Mouse (Mus musculus) hindbrain, embryonic 10.5 days (tissue): ENCODE data around the gene Fam172a. TPM values are rescaled to one million over a fixed set of nuclear protein-coding genes. Genes with fewer than 3 reads are reported as not detected.

ENCODE experiments used
- DNase-seq: peaks from one replicate; pipeline ENCODE4 v3.0.0-alpha.2; 2017; ENCODE audit warnings: low spot score
- H3K27ac ChIP-seq: fragments of 300-500 bp; sonication (generic); 2 replicates; pipeline ENCODE4 v1.5.1; 2016; ENCODE audit warnings: mild to moderate bottlenecking, moderate library complexity
- H3K27me3 ChIP-seq: fragments of 300-500 bp; sonication (generic); 2 replicates; pipeline ENCODE4 v1.6.1; 2016; ENCODE audit warnings: mild to moderate bottlenecking; ENCODE audit not compliant: poor library complexity, insufficient read depth, severe bottlenecking
- H3K36me3 ChIP-seq: fragments of 300-500 bp; sonication (generic); 2 replicates; pipeline ENCODE4 v1.6.1; 2016; ENCODE audit warnings: mild to moderate bottlenecking, moderate library complexity
- H3K4me1 ChIP-seq: fragments of 300-500 bp; sonication (generic); replicated peaks from 2 replicates; pipeline ENCODE4 v1.6.1; 2016; ENCODE audit warnings: mild to moderate bottlenecking
- H3K4me3 ChIP-seq: fragments of 300-500 bp; sonication (generic); 2 replicates; pipeline ENCODE4 v1.5.1; 2016; ENCODE audit warnings: mild to moderate bottlenecking, moderate library complexity
- H3K9me3 ChIP-seq: fragments of 300-500 bp; sonication (generic); 2 replicates; pipeline ENCODE4 v1.6.1; 2016; ENCODE audit warnings: mild to moderate bottlenecking, moderate library complexity
- WGBS: fragments of 180-500 bp; shearing (Covaris S2); methylation state at CpG from one replicate; pipeline ENCODE4 v1.1.7; 2016; 5-methylcytosine and 5-hydroxymethylcytosine counted together
- polyA plus RNA-seq: library from polyadenylated mRNA; unstranded; fragments of >200 nt; fragmentation: Nextera tagmentation; extraction: Ambion mirVana; gene quantifications from 2 replicates; pipeline ENCODE4 v1.2.1, GENCODE M21; 2016

The Fam172a gene
- polyA plus RNA-seq, 1 experiment from 2014 or later = 27.0 TPM

DNA sequence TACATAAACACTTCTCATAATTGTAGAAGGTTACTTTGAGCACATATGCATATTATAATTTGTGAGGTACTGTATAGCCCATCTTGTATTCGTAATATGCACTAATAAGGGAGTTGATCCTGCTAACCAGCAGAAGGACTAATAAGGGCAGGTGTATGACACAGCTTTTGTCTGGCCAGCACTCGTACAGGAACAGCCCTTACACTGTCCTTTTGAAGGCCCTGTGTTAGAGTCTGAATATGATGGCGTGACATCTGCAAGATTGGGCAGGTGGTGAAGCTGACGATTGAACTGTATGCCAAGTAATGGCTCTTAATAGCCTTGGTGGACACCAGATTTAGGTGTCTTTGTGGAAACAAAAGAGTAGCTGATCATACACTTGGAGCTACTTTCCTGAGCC, 176.3 kb downstream of the Fam172a start:
- H3K36me3 ChIP-seq = no peaks in the 10 kb centered on the region
- H3K27ac ChIP-seq = no peak overlapping the region
- 79% methylated on average over 4 of the region's 4 CpGs for WGBS
- peaks cover 6% of the 10 kb centered on the region; the same call in 1 of the 2 replicates for H3K4me1 ChIP-seq
- no peaks in the 10 kb centered on the region for H3K9me3 ChIP-seq
- no peak overlapping the region for H3K4me3 ChIP-seq
- H3K27me3 ChIP-seq = no peaks in the 10 kb centered on the region
- no peak for DNase-seq

DNA sequence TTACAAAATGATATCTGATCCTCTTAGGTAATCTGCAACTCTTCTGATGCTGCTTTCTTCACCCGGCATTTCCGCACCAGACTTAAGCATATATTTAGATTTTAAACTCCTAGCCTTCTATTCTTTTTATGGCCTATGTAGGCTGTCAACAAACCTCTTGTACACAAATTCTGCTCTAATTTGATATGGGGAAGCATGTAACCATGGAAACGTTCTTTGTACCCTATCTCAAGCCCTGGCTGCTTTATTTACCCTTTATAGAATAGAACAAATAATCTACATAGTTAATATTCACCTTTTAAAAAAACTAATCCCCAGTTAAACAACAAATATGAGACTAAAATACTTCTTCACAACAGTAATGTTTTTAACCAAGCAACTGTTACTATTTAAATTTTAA, 176.7 kb downstream of the Fam172a start:
- Histone ChIP-seq H3K9me3 (no peaks in the 10 kb centered on the region), H3K27me3 (no peaks in the 10 kb centered on the region), H3K36me3 (no peaks in the 10 kb centered on the region), H3K4me3 (no peak overlapping the region), H3K27ac (no peak overlapping the region), H3K4me1 (peaks cover 6% of the 10 kb centered on the region; the same call in 1 of the 2 replicates)
- WGBS = 86% methylated on average over 3 of the region's 3 CpGs
- no peak for DNase-seq

DNA sequence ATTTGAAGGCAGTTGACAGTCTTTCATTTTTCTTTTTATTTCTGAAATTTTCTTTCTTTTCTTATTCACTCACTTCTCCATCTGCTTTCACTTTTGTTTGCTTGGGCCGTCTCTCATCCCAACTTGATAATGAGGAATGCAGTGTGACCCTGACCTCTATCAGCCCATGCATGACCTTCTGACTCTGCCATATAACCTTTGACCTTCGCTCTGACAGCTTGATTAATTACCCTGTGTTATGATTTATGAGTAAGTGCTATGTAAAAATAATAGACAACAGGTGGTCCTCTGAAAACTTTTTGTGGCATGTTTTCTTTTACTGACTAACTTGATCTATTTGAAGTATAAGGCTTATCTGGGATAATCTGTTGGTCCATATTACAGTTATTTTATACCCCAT, 195.8 kb downstream of the Fam172a start:
- H3K4me3 ChIP-seq = no peak overlapping the region
- peak; percentile 62 for DNase-seq
- no peaks in the 10 kb centered on the region for H3K36me3 ChIP-seq
- H3K27me3 ChIP-seq = no peaks in the 10 kb centered on the region
- 20% methylated on average over 2 of the region's 2 CpGs for WGBS
- H3K4me1 ChIP-seq = peaks cover 87% of the 10 kb centered on the region
- H3K27ac ChIP-seq = peak overlapping the region; percentile 67; the same call in 1 of the 2 replicates
- no peaks in the 10 kb centered on the region for H3K9me3 ChIP-seq

DNA sequence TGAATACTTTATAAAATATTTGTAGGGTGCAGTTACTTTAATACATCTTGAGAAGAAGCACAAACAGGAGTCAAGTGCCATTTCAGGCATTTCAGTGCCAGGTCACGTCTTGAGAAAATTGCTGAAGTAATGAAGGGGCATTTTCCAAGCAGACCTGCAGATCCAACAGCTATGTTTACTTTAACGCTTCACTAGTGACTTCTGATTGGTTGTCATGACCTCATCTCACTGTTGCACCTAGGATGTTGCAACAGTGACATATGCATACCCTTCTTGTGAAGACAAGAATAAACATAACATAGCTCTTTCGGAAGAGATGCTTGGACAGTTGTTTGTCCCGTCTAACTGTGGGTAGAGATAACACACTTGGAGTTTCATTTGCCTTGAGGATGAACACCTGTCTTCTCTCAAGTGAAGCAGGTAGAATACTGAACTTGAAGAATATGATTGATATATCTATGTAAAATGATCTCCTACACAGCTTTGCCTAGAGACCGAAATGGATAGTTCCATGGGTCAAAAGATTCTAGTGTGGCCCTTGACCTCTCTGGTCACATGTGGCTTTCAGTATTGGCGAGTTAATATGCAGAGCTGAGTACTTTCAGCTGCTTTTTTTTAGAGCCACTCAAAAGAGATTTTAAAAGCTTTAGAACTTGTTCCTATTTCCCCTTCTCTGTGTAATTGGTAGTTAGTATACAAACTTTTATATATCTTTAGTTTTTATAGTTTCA, 196.4 kb downstream of the Fam172a start:
- Histone ChIP-seq H3K9me3 (no peaks in the 10 kb centered on the region), H3K36me3 (no peaks in the 10 kb centered on the region), H3K27ac (peak overlapping the region; percentile 70), H3K4me1 (peaks cover 85% of the 10 kb centered on the region), H3K4me3 (no peak overlapping the region), H3K27me3 (peaks cover 3% of the 10 kb centered on the region)
- WGBS = 24% methylated on average over 6 of the region's 6 CpGs
- DNase-seq = peak; percentile 30

DNA sequence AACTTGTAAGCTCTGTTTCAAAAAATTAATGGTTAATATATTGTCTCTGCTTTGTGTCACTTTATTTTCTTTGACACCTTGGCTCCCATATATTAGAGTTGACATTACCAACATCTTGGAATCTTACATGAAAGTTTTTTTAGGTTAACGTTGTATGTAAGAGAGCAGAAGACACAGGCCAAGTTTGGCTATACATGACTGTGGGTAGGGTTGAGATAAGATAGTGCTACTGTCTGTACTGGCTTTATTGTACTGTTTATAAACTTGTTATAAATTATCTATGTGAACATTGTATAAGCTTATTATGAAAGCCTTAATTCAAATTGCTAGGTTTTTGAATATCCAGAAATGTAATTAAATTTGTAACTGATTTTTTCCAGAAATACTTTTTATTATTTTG, 197.9 kb downstream of the Fam172a start:
- Histone ChIP-seq H3K4me3 (no peak overlapping the region), H3K4me1 (peaks cover 71% of the 10 kb centered on the region), H3K9me3 (no peaks in the 10 kb centered on the region), H3K36me3 (no peaks in the 10 kb centered on the region), H3K27ac (no peak overlapping the region), H3K27me3 (peaks cover 4% of the 10 kb centered on the region)
- 62% methylated on average over 1 of the region's 1 CpGs for WGBS
- DNase-seq = no peak

DNA sequence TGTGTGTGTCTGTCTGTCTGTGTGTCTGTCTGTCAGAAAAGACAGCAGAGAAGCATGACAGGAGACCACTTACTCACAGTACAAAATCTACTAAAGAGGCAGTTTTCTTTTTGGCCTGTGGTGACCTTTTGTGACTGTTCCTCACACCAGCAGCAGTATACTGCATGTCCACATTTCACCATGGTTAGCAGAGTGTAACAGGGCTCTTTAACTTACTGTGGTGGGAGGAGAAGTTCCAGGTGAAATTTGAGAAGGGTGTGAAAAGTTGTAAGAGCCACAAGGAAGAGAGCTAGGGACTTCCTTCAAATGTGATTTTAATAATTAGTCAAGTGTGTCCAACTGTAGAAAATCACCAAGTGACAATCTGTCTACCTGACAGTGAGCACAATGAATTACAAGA, 199.0 kb downstream of the Fam172a start:
- Histone ChIP-seq H3K4me3 (no peak overlapping the region), H3K27ac (peak overlapping the region; percentile 69), H3K36me3 (no peaks in the 10 kb centered on the region), H3K27me3 (peaks cover 4% of the 10 kb centered on the region), H3K9me3 (no peaks in the 10 kb centered on the region), H3K4me1 (peaks cover 60% of the 10 kb centered on the region)
- DNase-seq = peak; percentile 34

DNA sequence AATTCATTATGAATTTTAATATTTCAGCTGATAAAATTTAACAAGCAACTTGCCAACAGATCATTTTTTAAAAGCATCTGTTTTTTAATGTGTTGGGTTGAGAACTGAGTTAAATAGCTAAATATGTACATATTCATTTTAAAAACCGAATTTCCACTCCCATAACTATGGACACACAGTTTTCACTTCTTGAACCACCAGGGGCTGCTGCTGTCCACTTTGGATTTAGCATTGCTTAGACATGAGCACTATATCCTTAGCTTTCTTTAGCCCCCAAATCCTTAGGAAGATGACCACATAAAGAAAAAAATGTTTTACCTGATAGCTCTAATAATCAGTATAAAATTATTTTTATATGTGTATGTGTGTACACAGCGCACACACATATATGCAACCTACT, 207.4 kb downstream of the Fam172a start:
- H3K9me3 ChIP-seq = 0 out of 2 replicates have a peak, but pooled peaks cover 2% of the 10 kb centered on the region
- no peak overlapping the region for H3K27ac ChIP-seq
- H3K36me3 ChIP-seq = no peaks in the 10 kb centered on the region
- no peak for DNase-seq
- H3K4me3 ChIP-seq = no peak overlapping the region
- no peaks in the 10 kb centered on the region for H3K27me3 ChIP-seq
- H3K4me1 ChIP-seq = no peaks in the 10 kb centered on the region
- 85% methylated on average over 2 of the region's 2 CpGs for WGBS

DNA sequence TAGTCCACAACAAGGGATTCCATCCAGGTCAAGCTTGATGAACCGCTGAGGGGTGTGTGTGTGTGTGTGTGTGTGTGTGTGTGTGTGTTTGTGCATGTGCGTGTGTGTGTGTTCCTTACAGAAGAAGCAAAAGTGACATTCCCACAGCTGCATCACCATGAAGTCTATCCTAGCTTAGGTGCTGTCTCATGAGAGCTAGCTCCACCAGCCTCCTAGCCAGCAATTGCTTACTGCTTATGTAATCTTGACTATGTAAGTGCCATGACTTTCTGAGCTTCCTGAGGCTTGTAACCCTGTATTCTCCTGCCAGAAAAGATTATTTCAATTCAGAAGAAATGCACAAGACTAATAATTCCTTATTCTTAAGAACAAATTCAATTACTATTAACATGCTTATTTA, 221.0 kb downstream of the Fam172a start:
- Histone ChIP-seq H3K36me3 (no peaks in the 10 kb centered on the region), H3K4me1 (no peaks in the 10 kb centered on the region), H3K27me3 (no peaks in the 10 kb centered on the region), H3K9me3 (no peaks in the 10 kb centered on the region), H3K4me3 (no peak overlapping the region), H3K27ac (no peak overlapping the region)
- WGBS = 88% methylated on average over 2 of the region's 2 CpGs
- no peak for DNase-seq

DNA sequence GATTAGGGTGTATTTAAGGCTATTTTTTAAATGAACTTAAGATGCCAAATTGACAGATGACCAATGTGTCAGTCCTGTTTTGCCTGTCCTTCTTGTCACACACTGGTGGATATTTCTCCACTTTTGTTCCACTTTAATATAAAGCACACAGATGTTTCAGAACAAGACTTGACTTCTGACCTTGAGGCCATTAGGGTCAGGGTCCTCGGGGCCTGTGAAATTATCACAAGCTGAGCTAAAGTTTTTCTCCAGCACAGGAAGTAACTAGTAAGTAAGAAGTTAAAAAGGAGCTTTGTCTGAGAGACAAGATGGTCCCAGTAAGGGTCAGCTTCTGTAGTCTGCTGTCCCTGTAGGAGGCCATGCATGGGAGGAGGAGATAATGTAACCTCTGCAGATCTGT, 255.8 kb downstream of the Fam172a start:
- WGBS = 0% methylated on average over 1 of the region's 1 CpGs
- peak; percentile 75 for DNase-seq
- H3K27ac ChIP-seq = no peak overlapping the region
- no peaks in the 10 kb centered on the region for H3K27me3 ChIP-seq
- peaks cover 43% of the 10 kb centered on the region for H3K4me1 ChIP-seq
- H3K9me3 ChIP-seq = no peaks in the 10 kb centered on the region; the same call in 1 of the 2 replicates
- no peaks in the 10 kb centered on the region for H3K36me3 ChIP-seq
- H3K4me3 ChIP-seq = no peak overlapping the region

DNA sequence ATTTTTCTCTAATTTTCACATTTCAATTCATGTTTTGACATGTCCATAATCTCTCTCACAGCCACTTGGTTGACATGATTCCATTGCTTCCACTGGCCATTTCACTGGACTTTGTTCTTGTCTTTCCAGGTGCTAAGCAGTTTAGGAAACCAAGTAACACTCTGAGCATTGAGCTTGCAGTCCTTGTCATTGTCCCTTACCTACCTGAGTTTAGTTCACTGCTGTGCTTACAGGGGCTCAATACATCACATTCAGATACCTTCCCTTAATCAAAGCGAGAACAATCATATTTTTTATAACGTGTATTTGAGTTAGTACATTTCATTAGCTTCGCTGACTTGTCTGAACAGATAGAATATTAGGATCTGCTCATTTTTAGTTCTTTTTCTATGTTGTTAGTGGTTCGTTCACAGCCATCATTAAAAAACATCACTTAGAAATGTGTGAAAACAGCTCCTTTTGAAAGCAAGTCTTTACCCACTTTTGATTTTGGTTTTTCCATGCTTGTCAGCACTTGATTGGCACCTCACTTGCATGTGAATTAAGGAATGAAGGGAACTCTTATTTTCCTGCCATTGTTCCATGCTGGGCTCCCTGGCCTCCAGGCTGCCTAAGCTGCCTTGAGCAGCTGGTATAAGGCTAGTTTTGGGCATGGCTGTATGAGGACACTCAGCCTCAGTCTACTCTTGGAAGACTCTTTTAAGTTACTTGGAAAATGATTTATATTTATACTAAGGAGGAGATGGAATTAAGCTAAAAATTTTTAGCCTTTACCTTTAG, 257.9 kb downstream of the Fam172a start:
- H3K36me3 ChIP-seq = no peaks in the 10 kb centered on the region
- peak; percentile 26 for DNase-seq
- peaks cover 43% of the 10 kb centered on the region for H3K4me1 ChIP-seq
- H3K4me3 ChIP-seq = no peak overlapping the region
- 46% methylated on average over 4 of the region's 4 CpGs for WGBS
- no peaks in the 10 kb centered on the region for H3K9me3 ChIP-seq
- peak overlapping the region; percentile 64 for H3K27ac ChIP-seq
- H3K27me3 ChIP-seq = no peaks in the 10 kb centered on the region

DNA sequence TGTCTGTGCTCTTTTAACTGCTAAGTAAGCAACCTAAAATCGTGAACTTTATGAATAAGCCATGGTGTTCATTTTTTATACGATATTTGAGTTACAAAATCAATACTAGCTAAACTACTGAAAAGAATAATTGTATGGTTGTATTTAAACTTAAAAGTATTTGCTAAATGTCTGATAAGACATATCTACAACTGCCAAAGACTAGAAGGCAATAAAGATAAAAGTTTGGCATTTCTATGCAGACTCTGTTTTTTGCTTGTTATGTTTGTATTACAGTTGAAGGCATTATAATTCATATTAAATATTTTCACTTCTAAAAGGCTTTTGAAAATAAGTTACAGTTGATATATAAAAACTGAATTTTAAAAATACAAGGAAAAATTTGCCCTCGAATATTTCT, 274.4 kb downstream of the Fam172a start:
- DNase-seq = no peak
- peaks cover 5% of the 10 kb centered on the region; the same call in 1 of the 2 replicates for H3K4me1 ChIP-seq
- H3K9me3 ChIP-seq = no peaks in the 10 kb centered on the region
- no peaks in the 10 kb centered on the region for H3K27me3 ChIP-seq
- no peak overlapping the region for H3K4me3 ChIP-seq
- WGBS = 80% methylated on average over 3 of the region's 3 CpGs
- H3K27ac ChIP-seq = no peak overlapping the region
- no peaks in the 10 kb centered on the region for H3K36me3 ChIP-seq

DNA sequence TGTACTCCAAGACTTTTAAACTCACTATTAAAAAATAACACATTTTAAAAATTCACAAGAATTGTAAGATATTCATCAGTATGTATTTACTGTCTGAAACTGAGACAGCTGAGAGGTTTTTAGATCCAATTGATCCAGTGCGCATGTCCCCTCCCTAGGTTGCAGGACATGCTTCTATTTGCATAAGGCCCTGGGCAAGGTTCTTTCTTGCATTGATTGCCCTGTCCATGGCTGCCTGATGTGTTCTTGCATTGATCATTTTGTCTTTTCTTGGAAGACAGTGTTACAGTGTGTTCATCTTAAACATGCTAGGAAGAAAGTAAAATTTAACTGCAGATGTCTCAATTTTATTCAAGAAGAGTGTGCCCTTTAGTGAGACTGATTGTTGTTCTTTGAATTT, 275.3 kb downstream of the Fam172a start:
- Histone ChIP-seq H3K9me3 (no peaks in the 10 kb centered on the region), H3K4me1 (peaks cover 13% of the 10 kb centered on the region), H3K27me3 (no peaks in the 10 kb centered on the region), H3K4me3 (no peak overlapping the region), H3K36me3 (no peaks in the 10 kb centered on the region), H3K27ac (no peak overlapping the region)
- DNase-seq = no peak
- WGBS = 39% methylated on average over 1 of the region's 1 CpGs

DNA sequence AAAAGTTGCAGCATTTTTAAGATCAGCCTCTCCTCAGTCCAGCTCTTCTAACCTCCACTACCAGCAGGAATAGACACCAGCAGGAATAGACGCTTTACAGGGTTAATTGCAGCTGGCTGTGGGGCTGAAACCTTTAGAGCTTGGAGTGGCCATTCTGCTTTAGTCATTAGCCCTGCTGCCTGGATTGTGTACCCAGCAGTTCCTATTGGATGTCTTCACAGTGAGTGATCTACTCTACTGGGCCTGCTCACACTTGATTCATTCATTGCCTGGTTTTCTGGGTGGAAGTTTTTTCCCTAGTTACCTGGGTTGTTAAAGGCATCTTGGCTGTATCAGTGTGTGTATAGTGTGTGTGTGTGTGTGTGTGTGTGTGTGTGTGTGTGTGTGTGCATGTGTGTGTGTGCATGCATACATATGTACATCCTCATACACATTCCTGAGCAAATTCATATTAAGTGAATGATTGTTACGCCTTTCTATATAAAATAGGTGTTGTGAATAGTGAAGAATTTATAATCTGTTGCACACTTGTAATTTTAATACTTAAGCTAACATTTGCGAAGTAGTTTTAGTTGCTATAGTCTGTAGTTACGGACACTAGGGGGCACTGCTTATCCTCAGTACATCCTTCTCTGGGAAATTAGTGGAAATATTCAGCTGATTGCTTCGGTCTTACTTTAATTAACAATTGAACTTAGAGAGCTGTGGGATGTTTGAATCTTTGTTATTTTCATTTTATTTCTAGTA, 280.4 kb downstream of the Fam172a start:
- 32% methylated on average over 5 of the region's 5 CpGs for WGBS
- DNase-seq = no peak
- no peaks in the 10 kb centered on the region for H3K9me3 ChIP-seq
- peaks cover 16% of the 10 kb centered on the region for H3K4me1 ChIP-seq
- H3K27me3 ChIP-seq = no peaks in the 10 kb centered on the region
- no peaks in the 10 kb centered on the region for H3K36me3 ChIP-seq
- H3K27ac ChIP-seq = no peak overlapping the region; the same call in 1 of the 2 replicates
- H3K4me3 ChIP-seq = no peak overlapping the region
